Mouse (Mus musculus): ENCODE results near the gene Il24. TPM values are rescaled to one million over a fixed set of nuclear protein-coding genes. Genes with fewer than 3 reads are reported as not detected.
A peak's percentile ranks its signal among the peaks of the same experiment; 100 is the strongest.

Il24 gene
- not detected in 2 replicates for total RNA-seq (2021)
- long read RNA-seq, experiment 1, result 0 reads
- long read RNA-seq, experiment 2, result 0 reads

DNA sequence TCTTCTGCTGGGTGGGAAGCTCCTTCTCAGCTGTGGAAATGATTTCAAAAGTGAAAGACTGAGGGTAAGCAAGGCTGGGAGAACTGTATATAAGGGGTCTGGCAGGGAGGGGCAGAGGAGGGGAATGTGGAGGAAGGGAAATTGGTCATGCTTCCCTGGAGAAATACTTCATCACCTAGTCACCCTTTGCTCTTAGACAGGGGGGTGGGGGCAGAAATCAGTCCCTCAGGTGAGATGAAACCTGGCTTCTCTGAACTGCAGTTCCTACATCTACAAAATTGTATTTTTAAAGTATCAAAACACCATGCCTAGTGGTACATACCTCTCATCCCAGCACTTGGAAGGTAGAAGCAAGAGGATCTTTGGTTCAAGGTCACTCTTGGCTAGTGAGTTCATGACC lies at the start of gene Il24:
Gene Il24 (minus strand): TSS at position 101 of the 400 bp plus-strand sequence.
- no peak for DNase-seq

DNA sequence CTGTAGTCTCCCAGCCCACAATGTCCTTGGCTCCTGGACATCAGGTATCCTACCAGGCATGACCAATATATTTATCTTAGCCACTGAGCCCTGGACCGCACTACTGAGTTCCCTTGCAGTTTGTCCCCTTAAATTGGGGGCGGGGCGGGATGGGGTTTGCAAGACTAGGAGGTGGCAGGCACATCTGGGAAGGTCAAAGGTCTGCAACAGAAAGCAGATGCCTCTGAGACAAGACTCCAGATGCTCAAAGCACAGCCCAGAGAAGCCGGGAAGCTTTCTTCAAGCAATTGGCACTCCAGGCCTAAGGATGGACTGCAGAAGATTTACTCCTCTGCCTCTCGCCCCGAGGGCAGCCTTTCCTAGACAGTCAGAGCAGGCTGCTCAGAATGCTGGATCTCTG lies 49.1 kb upstream of the Il24 start:
- no peak for DNase-seq

DNA sequence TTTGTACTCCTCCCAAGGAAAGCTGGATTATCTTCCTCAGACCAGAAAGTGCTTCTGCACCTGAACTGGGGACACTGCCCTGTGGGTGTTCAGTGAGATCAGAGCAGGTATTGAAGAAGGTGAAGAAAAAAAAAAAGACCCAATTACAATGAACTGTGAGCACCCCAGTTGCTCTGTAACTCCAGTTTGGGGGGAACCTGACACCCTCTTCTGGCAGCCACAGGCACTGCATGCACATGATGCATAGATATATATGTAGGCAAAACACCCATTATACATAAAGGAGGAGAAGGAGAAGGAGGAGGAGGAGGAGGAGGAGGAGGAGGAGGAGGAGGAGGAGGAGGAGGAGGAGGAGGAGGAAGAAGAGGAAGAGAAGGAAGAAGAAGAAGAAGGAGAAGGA lies 39.2 kb upstream of the Il24 start:
- DNase-seq, result no peak

DNA sequence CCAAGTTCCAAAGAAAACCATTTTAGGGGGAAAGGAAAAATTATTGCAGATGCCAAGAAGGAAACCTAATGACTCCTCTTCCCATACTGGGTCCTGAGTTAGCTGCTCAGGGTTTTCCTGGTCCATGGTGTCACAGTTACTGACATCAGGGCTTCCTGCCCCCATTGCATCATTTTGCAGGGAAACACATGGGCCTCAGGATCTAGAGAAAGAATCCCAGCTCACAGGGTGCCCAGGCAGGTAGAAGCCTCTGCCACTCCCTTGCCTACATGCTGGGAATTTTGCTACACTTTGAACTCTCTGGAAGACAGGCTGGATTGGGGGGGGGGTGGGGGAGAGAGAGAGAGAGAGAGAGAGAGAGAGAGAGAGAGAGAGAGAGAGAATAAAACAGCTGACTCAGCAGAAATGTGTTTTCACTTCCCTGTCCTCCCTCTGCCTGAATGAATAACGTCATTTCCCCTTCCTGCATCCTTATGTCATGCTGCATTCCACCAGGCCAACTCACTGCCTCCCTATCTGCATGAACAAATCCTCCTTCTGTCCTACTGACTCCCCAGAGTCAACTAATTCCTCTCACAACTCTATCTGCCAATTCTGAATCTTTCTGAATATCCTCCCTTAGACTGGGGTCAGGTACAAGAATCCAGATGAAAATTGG lies 31.2 kb upstream of the Il24 start:
- no peak for DNase-seq

DNA sequence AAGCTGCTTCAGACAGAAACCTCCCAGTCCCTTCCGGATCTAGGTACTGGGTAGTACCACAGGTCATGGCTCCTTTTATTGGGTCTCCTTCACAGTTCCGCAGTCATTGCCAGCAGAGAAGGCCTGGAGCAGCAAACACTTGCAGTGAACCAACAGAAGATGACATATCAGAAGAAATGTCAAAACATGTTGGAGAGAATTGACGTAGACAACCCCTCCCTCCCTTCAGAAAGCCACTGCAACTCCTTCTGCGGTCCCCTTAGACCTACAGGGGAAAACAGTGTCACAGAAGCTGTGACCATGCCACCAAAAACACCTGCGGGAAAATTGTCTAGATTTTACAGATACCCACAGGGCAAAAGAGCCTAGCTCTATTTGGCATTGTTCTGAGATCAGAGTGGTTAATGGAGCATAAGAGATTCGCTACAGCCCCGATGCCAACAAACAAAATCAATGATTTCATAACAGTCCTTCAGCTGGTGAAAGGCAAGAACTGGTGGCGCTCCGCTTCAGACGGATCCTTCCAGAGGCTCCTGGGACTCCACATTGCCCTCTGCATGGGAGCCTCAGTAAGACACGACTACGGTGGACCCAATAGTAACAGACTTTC lies 24.3 kb upstream of the Il24 start, which contains the start of gene Il20:
Gene Il20 (minus strand): TSS at position 51 of the 610 bp plus-strand sequence.
- DNase-seq, result no peak

DNA sequence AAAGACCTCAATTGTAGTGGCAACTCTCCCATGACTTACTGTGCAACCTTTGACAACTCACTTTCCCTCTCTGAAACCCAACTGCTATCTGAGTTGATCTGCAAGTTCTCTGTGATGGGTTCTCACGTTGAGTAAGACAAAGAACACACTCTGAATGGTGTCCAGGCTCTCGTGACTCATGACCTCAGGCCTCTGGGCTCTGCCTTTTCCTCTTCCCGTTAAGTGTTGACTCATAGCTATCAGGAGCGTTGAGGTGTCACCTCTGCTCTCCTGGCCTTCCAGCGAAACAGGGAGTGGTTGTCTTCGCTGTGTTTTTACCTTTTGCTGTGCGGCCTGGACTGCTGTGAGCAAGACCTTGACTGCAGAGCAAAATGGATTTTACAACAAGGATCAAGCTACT lies 15.3 kb upstream of the Il24 start:
- no peak for DNase-seq

DNA sequence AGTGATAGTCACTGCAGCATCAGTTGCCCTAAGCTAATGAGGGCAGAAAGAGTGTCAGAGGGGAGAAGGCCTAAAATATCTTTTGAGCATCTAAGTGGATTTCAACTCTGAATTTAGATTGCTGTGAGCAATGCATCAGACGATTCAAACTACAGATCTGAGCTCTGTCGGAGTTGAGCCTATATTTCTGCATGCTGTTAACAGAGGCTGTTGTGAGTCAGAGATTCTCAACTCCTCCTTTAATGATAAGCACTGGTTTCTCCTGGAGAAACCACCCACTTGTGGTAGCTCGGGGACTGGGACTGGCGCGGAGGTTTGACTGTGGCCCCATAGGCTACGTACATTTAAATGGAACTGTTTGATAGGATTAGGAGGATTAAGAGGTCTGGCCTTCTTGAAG lies 7.2 kb upstream of the Il24 start:
- DNase-seq, result no peak

DNA sequence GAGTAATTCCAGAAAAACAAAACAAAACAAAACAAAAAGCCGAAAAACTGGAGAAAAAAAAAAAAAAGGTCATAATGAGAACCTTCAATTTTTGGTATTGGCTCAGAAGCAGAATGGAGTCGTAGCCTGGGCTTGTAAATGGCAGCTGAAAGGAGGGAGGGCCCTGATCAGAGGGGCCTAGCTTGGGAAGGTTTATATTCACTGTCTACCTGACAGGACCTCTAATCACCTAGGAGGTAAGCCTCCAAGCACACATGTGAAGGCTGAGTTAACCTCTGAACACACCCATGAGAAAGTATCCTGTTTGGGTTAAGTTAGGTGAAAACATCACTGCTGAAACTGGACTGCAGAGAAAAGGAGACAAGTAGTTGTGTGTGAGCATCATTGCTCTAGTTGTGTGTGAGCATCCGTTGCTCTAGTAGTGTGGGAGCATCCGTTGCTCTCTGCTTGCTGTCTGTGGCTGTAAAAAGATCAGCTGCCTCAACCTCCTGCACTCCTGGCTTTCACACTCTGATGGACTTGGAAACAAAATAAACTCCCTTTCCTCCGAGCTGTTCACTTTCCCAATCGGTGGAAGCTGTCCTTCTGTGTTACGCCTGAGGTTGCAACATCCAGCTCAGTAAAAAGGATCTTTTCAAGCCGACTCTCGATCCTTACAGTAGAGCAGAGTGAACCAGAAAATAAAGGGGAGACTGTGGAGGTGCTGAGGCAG lies 6.2 kb upstream of the Il24 start:
- DNase-seq, result no peak

DNA sequence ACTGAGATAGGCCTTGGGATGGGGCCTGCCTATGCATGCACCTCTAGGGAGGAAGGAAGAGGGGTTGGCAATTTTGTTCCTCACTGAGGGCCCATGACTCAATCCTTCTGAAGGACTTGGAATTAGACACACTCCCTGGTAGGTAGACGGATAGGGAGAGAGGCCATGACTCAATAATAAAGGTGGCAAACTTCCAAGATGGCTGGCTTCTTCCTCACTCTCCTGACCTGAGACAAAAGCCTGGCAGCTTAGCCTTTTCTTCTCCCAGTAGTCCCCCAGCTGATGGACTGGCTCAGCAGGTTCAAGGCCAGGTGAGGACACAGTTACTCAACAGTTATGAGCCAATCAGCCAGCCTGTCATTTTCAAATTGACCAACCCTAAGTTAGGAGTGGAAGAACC lies 5.2 kb upstream of the Il24 start:
- peak; percentile 77 for DNase-seq

DNA sequence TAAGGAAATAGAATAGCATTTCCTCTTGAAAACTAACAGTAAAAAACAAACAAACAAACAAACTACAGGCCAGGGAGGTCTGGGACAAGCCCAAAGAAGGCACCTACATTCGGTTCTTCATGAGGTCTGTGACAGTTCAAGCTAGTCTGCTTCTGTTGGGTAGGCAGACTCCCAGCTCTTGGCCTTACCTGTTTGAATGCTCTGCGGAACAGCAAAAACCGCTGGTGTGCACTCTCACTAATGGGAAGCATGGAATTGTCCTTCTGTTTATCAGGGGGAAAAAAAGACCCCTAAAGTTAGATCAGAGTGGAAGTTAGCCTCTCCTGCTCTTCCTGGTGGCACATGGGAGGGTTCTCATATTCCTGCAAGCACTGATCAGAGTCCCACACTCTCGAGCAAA lies 4.1 kb downstream of the Il24 start:
- no peak for DNase-seq

DNA sequence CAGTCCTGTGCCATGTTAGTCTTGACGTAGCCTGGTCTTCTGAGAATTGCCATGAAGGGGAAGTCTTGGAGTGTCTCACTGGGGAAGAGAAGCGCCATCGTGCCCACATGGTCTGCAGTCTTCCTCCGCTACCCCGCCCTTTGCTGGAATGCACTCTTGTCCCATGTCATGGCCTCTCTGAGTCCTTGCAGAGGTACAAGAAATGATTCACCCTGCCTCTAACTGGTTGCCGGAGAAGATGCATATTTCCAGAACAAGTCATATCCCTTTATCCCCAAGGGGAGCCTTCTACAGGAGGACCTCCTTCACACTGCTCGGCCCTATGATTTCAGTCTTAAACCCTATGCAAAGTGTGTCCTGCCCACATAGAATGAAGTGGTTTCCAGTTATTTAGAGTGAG lies 7.3 kb downstream of the Il24 start:
- DNase-seq, result no peak

DNA sequence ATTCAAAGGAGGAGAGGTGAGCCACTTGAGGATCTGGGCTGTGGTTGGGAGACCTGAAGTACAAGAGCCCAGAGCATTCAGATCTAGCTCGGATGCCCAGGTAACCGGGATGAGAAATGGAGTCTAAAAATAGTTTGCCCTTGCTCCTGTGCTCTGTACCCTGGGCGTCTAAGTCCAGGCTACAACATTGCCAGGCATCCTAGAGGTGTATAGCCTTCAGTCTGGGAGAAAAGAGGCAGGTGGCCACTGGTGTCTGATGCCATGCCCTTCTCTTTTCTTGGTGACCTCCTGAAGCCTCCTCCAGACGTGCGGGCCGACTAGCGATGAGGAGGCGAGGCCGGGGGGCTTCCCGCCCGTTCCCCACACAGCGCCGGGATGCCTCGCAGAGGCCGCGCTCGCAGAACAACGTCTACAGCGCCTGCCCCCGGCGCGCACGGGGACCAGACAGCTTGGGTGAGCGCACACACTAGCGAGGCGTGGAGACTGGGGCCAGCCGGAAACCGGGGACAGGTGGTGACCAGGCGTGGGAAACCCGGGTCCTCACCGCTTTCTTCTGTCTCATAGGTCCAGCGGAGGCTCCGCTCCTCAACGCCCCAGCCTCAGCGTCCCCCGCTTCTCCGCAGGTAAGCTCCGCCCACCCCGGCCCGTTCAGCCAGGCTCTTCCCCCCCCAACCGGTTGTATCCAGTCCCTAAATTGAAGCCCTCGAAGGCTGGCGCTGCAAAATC lies 9.2 kb downstream of the Il24 start:
- peak; percentile 26 for DNase-seq

DNA sequence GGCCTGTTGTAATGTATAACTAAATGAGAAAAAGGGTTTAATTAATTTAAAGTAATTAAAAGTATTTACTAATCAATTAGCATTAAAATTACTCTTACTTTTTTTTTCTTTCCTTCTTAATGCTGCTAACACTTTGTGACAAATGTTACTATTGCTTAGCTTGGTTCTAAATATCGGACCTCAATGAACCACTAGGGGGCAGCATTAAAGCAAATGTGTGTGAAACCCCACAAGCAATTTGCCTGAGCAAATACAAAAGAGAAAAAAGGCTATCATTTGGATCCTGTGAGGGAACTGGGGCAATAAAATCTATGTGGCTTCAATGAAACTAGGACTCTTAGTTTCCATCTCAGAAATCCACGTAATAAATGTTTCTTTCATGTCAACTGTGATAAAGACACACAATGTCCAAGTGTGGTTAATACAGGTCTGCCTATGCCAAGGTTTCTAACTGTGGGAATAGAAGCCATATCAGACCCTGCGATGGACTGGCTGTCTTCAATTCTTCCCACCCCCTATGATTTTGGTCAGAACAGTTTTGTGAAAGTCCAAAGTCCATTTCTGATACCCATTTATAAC lies 10.2 kb downstream of the Il24 start:
- peak; percentile 66 for DNase-seq

DNA sequence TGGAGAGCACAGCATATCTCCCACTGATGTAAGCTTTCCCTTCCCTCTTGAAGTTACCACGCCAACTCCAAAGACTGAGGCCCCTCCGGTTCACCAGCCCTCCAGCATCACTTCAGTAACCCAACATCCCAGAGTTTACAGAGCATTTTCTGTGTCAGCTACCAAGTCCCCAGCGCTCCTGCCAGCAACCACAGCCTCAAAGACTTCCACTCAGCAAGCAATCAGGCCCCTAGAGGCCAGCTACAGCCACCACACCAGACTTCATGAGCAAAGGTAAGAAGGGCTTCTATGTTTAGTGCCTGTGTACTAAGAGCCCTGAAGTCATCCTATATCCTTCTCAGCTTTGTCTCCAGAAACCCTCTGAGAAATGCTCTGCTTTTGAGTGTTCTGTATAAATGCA lies 11.3 kb downstream of the Il24 start:
- DNase-seq, result no peak

DNA sequence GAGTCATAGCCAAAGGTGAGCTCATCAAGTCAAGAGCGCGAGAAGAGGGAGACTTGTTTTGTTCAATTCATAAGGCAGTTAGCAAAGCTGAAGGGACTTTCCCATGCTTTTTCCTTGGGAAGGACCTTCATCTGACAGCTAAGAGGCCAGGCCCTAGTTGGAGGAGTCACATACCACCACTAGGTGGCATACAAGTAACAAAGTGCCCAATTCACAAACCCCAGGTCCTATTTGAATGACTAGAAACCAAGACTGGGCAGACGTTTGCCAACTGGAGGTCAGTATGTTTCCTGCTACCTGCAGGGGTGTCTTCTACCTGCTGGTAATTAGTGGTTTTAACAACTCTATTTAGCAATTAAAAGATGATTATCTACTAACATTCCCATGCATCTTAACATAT lies 12.1 kb downstream of the Il24 start:
- DNase-seq, result peak; percentile 63

DNA sequence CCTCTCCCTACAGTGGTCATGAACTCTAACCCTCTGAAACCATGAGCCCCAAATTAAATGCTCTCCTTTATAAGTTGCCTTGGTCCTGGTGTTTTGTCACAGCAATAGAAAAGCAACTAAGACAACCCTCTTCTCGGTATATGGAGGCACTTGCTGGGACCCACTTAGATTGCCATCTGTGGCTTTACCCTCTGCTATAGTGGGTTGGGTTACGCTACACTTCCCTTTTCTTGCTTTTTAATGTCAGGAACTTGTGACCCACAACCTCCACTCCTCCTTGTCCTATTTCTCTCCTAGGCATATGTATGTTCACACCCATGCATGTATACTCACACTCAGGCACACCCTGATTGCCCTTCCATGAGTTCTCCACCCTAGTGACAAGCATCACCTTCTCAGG lies 14.3 kb downstream of the Il24 start:
- DNase-seq, result no peak

DNA sequence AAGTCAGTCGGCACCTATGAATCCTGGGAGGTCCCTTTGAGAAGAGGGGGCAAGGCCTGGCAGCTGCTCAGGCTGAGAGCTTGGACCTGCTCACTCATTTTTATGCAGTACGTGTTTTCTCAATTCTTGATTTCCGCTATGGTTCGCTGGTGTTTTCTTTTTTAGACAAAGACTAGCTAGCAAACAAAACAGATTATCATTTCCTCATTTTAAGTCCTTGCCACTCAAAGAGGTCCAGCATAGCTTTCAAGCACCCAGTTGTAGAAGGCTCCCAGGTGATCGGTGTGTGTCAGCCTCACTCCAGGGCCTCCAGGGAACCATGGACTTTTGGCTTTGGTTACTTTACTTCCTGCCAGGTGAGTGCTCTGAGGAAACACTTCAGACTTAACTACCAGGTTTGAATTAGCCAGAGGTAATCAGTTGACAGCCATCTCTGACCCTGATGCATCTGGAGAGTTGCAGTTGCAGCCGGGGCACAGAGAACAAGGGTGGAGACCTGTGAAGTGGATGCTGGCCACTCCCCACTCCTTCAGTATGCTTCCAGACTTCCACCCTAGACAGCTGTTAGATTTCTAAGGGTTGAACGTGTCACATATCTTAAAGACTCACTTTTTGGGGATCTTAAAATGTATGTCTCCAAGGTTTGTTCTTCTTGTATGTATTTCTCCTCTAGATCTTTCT lies 21.6 kb downstream of the Il24 start, which contains the start of gene Fcmr:
Gene Fcmr (plus strand): TSS at position 129 of the 681 bp plus-strand sequence.
- DNase-seq, result no peak

DNA sequence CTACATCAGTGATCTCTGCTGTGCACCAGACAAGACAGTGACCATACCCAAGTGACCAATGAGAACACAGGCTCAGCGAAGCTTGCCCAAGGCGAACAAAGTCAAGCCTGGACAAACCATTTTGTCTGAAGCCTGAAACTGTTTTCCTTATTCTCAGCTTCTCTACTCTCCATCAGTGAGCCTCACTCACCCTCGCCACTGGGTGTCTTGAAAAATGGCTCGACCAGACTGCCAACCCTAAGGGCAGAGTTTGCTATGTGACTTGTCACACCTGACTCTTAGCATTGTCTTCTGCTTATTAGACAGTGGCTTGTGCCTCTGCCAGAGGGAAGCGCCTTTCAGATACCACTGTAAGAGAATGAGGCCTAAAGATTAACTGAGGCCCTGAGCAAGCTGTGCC lies 22.5 kb downstream of the Il24 start:
- DNase-seq, result no peak

DNA sequence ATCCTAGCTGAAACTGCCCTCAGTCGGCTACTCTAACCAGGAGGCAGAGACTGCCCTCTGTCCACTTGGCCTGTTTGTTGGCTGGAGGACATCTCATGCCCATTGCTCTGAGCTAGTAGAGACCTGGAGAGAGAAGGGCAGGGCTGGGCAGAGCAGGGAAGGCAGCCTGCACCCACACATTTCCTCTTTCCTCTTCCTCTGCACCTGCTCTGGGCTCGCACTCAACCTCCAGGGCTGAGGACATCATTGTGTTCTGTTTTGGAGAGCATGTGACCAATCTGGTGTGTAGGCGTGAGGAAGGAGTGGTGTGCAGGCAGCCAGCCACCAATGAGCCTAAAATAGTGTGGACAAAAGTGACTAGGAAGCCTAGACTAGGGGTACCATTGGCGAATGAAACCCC lies 23.0 kb downstream of the Il24 start:
- DNase-seq, result peak; percentile 16

DNA sequence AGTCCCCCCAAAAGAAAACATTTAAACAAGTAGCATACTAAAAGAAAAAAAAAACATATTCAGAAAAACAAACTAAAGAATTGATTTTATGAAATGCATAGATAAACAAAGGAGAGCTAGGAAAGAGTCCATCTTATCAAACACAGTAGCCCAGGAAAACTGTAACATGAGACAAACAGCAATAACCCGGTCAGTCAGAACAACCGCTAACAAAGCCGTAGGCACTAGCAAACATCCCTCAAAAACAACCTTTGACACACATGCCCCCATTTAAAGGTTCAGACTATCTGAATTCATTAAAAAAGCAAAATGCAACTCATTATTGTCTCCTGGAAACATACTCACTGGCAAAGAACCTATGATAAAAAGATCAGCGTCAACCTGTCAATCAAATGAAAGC lies 29.8 kb downstream of the Il24 start:
- DNase-seq, result no peak

DNA sequence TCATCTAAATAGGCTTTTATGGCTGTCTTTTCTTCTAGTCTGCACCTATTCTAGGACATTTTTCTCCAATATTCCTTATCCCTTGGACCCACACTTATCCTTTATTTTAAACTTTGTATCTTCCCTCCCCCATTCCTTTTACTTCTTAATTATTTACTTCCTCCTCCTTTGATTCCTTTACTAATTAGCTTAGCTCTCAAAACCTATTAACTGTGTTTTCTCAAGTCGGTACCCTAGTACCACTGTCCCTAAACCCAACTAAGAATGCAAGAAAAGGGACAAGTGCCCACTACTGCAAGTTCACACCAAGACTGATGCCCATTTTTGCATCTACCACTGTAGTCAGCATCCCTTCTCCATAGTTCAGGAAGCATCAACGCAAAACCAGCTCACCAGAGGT lies 31.5 kb downstream of the Il24 start:
- DNase-seq, result no peak

DNA sequence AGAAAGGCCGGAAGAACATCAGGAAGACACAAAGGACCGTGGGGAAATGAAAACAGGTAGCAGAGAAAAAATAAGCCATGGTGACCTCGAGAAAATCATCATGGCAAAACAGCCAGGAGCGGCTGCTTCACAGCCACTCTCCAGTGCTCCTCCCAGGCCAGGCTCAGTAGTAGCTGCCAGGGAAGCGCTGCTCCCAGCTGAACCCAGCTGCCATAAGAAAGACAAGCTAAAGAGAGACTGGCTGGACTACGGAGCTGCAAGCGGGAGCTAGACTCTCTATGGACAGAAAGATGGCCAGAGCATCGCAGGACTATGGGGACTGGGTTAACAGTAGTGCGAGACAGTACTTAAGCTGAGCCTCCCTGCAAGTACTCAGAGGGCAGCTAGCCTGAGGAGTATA lies 32.4 kb downstream of the Il24 start:
- DNase-seq, result no peak

Data from adrenal gland, postnatal 14 days (tissue).